Mouse (Mus musculus) embryonic facial prominence, embryonic 11.5 days (tissue): Measurements from ENCODE around the gene Rimbp3. TPM values are rescaled to one million over a fixed set of nuclear protein-coding genes. Genes with fewer than 3 reads are reported as not detected.
"Not testable (repeated sequence)": the region's sequence is repeated elsewhere in the genome, so short reads cannot be mapped to it uniquely, and the experiment has no call there.

Experiments used
- ATAC-seq: fragments of 200-750 bp; cut with Nextera tagmentation; replicated peaks from 2 replicates; pipeline ENCODE4 v1.8.0; 2017; ENCODE audit warnings: low read depth; ENCODE audit not compliant: insufficient number of reproducible peaks, low FRiP score, low TSS enrichment
- DNase-seq: peaks from one replicate; pipeline ENCODE4 v3.0.0-alpha.2; 2015; ENCODE audit warnings: low spot score
- H3K27ac ChIP-seq: fragments of 300-500 bp; sonication (generic); replicated peaks from 2 replicates; pipeline ENCODE4 v1.5.1; 2014; ENCODE audit warnings: mild to moderate bottlenecking, low read depth, low read length, control low read depth
- H3K27me3 ChIP-seq: fragments of 300-500 bp; sonication (generic); 2 replicates; pipeline ENCODE4 v1.6.1; 2014; ENCODE audit warnings: mild to moderate bottlenecking, low read length, moderate library complexity, mixed read lengths; ENCODE audit not compliant: control insufficient read depth, insufficient read depth
- H3K36me3 ChIP-seq: fragments of 300-500 bp; sonication (generic); replicated peaks from 2 replicates; pipeline ENCODE4 v1.6.1; 2014; ENCODE audit warnings: low read depth, mild to moderate bottlenecking, low read length, moderate library complexity, mixed read lengths; ENCODE audit not compliant: control insufficient read depth, insufficient read depth
- H3K4me1 ChIP-seq: fragments of 300-500 bp; sonication (generic); 2 replicates; pipeline ENCODE4 v1.6.1; 2014; ENCODE audit warnings: low read length, mixed read lengths; ENCODE audit not compliant: control insufficient read depth, insufficient read depth
- H3K4me2 ChIP-seq: fragments of 300-500 bp; sonication (generic); 2 replicates; pipeline ENCODE4 v1.6.1; 2014; ENCODE audit warnings: low read depth, mild to moderate bottlenecking, control low read depth, low read length, moderate library complexity
- H3K4me3 ChIP-seq: fragments of 300-500 bp; sonication (generic); 2 replicates; pipeline ENCODE4 v1.5.1; 2014; ENCODE audit warnings: low read depth, low read length, control low read depth
- H3K9ac ChIP-seq: fragments of 300-500 bp; sonication (generic); replicated peaks from 2 replicates; pipeline ENCODE4 v1.6.1; 2014; ENCODE audit warnings: mild to moderate bottlenecking, control low read depth, low read length
- H3K9me3 ChIP-seq: fragments of 300-500 bp; sonication (generic); replicated peaks from 2 replicates; pipeline ENCODE4 v1.6.1; 2016; ENCODE audit warnings: mild to moderate bottlenecking, low read length, inconsistent platforms, mixed read lengths; ENCODE audit not compliant: control insufficient read depth
- WGBS: fragments of 180-500 bp; shearing (Covaris S2); extraction: QIAGEN DNeasy Blood & Tissue Kit; methylation state at CpG from one replicate; pipeline ENCODE4 v1.1.7; 2014; 5-methylcytosine and 5-hydroxymethylcytosine counted together
- polyA plus RNA-seq: library from polyadenylated mRNA; unstranded; fragments of >200 nt; fragmentation: Nextera tagmentation; extraction: Ambion mirVana; gene quantifications from 2 replicates; pipeline ENCODE4 v1.2.1, GENCODE M21; 2014

Gene Rimbp3
- polyA plus RNA-seq = 0.41 and 0.47 TPM in 2 replicates

DNA sequence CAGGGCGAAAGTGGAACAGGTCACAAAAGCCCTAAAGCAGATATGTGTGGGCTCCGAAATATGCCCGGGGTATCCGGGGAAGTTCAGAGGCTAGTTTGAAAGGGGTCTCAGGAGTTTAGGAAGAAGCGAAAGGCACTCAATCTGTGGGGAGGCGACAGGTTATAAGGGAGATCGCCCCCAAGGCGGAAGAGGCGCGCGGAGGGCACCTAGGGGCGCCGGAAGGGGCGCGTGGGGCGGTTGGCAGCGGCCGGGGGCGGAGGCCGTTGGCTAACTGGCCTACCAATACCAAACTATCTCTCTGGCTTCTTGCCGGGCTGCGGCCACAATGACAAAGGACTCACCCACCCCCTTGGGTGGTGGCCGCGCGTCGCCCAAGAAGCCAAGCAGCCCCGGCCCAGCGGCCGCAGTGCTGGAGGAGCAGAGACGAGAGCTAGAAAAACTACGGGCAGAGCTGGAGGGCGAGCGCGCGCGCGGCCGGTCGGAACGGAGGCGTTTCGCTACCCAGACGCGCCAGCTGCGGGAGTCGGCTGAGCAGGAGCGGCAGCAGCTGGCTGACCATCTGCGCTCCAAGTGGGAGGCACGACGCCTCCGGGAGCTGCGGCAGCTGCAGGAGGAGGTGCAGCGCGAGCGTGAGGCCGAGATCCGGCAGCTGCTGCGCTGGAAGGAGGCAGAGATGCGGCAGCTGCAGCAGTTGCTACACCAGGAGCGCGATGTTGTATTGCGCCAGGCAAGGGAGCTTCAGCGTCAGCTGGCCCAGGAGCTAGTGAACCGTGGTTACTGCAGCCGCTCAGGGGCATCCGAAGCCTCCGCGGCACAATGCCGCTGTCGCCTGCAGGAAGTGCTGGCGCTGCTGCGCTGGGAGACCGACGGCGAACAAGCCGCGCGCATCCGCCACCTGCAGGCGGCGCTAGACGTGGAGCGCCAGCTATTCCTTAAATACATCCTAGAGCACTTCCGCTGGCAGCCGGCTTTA is at the start of gene Rimbp3:
Rimbp3 (plus strand) TSS at position 215 of the 973 bp plus-strand sequence.
- H3K27me3 ChIP-seq = 0 out of 2 replicates have a peak, but pooled peaks cover 4% of the 10 kb centered on the region
- no peaks in the 10 kb centered on the region for H3K36me3 ChIP-seq
- H3K4me2 ChIP-seq = peak within 1 kb of the TSS; percentile 99
- peaks cover 10% of the 10 kb centered on the region for H3K4me1 ChIP-seq
- H3K4me3 ChIP-seq = peak within 1 kb of the TSS; percentile 46
- 1% methylated on average over 85 of the region's 85 CpGs for WGBS
- peak within 1 kb of the TSS; percentile 25; the same call in 1 of the 2 replicates for H3K27ac ChIP-seq
- DNase-seq (peak; percentile 93), ATAC-seq (peak; percentile 71)
- H3K9me3 ChIP-seq = no peaks in the 10 kb centered on the region; the same call in 1 of the 2 replicates
- peak within 1 kb of the TSS; percentile 49 for H3K9ac ChIP-seq

DNA sequence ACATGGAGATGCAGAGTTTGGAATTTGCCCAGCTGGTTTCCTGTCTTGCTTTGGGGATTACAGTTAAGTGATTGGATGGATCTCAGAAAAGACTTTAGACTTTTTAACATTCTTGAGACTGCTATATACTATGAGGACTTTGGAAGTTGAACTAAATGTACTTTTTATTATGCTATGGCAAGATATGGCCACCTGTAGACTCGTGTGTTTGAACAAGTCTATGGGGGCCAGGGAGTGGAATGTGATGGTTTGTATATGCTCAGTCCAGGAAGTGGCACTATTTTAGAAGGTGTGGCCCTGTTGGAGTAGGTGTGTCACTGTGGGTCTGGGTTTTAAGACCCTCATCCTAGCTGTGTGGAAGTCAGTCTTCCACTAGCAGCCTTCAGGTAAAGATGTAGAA is 42.9 kb upstream of the Rimbp3 start:
- not testable (repeated sequence) for ATAC-seq, H3K4me2 ChIP-seq, H3K9ac ChIP-seq, H3K9me3 ChIP-seq, H3K27me3 ChIP-seq, H3K27ac ChIP-seq, DNase-seq, H3K4me3 ChIP-seq, H3K4me1 ChIP-seq, H3K36me3 ChIP-seq
- 93% methylated on average over 1 of the region's 1 CpGs for WGBS

DNA sequence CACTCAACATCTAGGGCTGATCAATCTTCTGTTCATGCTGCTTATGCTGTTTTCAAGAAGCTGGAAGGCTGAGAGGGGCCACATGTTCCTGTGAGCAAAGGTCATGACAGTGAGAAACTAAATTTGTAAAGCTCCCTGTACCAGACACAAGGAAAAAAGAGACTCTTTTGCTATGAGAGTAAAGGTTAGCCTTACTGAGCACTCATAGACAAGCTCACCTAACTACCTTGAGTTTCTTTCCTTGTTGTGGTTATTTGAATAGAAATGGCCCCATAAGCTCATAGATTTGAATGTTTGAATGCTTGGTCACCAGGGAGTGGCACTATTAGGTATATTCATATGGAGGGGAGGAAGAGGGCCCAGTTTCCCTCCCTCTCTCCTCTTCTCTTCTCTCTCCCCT is 41.2 kb upstream of the Rimbp3 start:
- DNase-seq = no peak
- Histone ChIP-seq H3K9me3 (no peaks in the 10 kb centered on the region), H3K4me2 (no peak overlapping the region), H3K36me3 (no peaks in the 10 kb centered on the region), H3K27ac (no peak overlapping the region), H3K9ac (no peak overlapping the region), H3K4me1 (no peaks in the 10 kb centered on the region), H3K27me3 (no peaks in the 10 kb centered on the region), H3K4me3 (no peak overlapping the region)
- ATAC-seq = no peak

DNA sequence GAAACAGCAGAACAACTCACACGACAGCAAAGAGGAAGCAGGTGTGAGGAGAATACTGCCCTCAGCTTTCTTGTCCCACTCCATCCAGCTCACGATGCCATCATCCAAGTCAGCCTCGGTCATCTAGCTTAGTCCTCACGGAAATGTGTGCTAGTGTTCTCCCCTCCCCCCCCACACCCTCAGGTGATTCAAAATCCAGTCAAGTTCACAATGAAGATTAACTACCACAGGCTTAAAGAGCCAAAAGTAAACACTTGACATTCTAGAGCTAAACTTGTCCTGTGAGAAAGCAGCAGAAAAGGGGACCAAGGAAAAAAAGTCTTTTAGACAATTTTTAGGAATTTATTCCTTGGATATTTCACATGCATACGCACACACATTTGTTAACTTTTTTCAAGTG is 40.4 kb upstream of the Rimbp3 start:
- 87% methylated on average over 5 of the region's 5 CpGs for WGBS
- no peaks in the 10 kb centered on the region for H3K36me3 ChIP-seq
- no peaks in the 10 kb centered on the region for H3K27me3 ChIP-seq
- H3K4me1 ChIP-seq = no peaks in the 10 kb centered on the region
- ATAC-seq (no peak), DNase-seq (no peak)
- no peak overlapping the region for H3K4me3 ChIP-seq
- H3K9me3 ChIP-seq = no peaks in the 10 kb centered on the region
- H3K4me2 ChIP-seq = no peak overlapping the region
- H3K27ac ChIP-seq = no peak overlapping the region
- H3K9ac ChIP-seq = no peak overlapping the region

DNA sequence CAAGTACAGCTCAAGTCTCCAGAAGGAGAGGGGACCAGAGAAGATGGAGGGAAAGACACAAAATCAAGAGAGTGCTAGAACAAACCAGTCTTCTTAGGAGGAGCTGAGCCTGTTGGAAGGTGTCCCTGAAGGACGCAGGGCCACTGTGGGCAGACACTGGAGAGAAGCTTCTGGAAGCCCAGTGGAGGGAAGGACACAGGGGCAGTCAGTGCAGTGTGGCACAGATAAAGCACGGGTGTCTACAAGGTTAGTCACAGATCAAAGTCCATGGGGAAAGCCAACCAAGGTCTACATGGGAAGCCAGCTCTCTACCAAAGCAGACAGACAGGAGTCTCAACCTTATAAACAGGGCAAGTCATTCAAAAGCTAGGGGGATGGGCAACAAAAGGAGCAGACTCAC is 32.6 kb upstream of the Rimbp3 start:
- Histone ChIP-seq H3K4me1 (no peaks in the 10 kb centered on the region), H3K9me3 (no peaks in the 10 kb centered on the region), H3K9ac (no peak overlapping the region), H3K4me3 (no peak overlapping the region), H3K4me2 (no peak overlapping the region), H3K27ac (no peak overlapping the region), H3K27me3 (no peaks in the 10 kb centered on the region), H3K36me3 (peaks cover 5% of the 10 kb centered on the region; the same call in 1 of the 2 replicates)
- 86% methylated on average over 2 of the region's 2 CpGs for WGBS
- ATAC-seq (no peak), DNase-seq (no peak)

DNA sequence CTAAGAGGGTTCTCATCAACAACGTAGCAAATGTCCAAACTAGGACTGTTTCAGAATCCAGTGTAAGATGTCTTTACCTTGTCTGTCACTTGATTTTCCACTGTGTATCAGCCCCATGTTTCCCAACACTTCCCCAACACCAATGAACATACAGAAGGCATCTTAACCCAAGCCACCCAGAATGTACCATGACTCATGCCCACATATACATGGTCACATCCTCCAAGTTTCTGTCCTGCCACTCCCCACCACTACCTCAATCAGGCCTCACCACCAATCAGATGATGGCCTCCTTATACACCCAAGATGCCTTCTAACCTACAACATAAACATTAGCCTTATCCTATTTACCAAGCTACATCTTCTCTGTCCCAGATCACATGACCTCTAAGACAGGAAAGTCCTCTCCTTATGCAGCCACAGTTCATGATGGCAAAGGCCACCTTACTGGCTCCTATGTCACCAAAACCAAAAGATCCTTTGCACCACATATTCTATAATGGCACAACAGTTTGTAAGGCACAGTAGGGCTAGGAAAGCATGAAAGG is 30.7 kb upstream of the Rimbp3 start:
- Histone ChIP-seq H3K36me3 (peaks cover 5% of the 10 kb centered on the region; the same call in 1 of the 2 replicates), H3K27ac (no peak overlapping the region), H3K27me3 (no peaks in the 10 kb centered on the region), H3K4me1 (no peaks in the 10 kb centered on the region), H3K4me3 (no peak overlapping the region), H3K4me2 (no peak overlapping the region), H3K9ac (no peak overlapping the region), H3K9me3 (no peaks in the 10 kb centered on the region)
- DNase-seq = no peak
- no peak for ATAC-seq
- WGBS = 91% methylated on average over 1 of the region's 1 CpGs

DNA sequence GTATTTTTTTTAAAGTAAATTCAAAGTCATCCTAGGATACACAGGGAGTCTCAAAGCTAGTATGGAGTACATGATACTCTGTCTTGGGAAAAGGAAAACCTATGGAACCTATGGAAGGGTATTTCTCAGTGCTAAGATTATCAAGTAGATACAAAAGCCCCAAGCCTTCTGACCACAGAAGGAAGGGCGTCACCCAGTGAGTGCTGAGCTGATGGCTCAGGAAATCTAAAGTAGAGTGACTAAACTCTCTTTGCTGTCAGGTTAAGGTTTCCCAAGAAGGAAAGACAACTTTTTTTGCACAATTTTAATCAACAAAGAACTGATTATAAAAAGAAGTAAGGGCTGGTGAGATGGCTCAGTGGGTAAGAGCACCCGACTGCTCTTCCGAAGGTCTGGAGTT is 28.7 kb upstream of the Rimbp3 start:
- no peak for ATAC-seq
- Histone ChIP-seq H3K9me3 (no peaks in the 10 kb centered on the region), H3K36me3 (peaks cover 2% of the 10 kb centered on the region; the same call in 1 of the 2 replicates), H3K27me3 (no peaks in the 10 kb centered on the region), H3K27ac (no peak overlapping the region), H3K4me2 (no peak overlapping the region), H3K4me3 (no peak overlapping the region), H3K4me1 (no peaks in the 10 kb centered on the region), H3K9ac (no peak overlapping the region)
- 90% methylated on average over 3 of the region's 3 CpGs for WGBS
- no peak for DNase-seq

DNA sequence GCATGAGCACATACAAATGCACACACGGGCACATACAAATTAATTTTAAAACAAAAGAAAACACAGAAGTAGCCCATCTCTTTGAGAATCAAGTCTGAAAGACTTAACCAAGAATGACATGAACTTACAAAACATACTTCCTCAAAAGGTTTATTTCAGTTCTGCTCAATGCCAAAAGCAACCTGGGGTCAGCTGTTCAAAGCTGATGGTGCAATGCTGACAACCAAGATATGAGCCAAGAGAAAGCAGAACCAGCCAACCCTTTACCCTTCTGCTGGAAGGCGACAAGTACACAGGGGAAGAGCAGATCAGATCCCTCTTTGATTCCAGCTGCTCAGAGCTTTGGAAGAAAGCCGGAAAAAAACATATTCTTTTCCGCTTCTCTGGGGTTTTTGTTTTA is 27.0 kb upstream of the Rimbp3 start:
- H3K9ac ChIP-seq = no peak overlapping the region
- no peak overlapping the region for H3K27ac ChIP-seq
- DNase-seq (no peak), ATAC-seq (no peak)
- no peak overlapping the region for H3K4me2 ChIP-seq
- WGBS = 90% methylated on average over 4 of the region's 4 CpGs
- no peaks in the 10 kb centered on the region for H3K36me3 ChIP-seq
- H3K4me3 ChIP-seq = no peak overlapping the region
- no peaks in the 10 kb centered on the region for H3K27me3 ChIP-seq
- H3K4me1 ChIP-seq = no peaks in the 10 kb centered on the region
- no peaks in the 10 kb centered on the region for H3K9me3 ChIP-seq
